Mouse (Mus musculus) left cerebral cortex, adult 18-20 months (tissue): ENCODE data around the gene Ndufs7. TPM values are rescaled to one million over a fixed set of nuclear protein-coding genes. Genes with fewer than 3 reads are reported as not detected.
A peak's percentile ranks its signal among the peaks of the same experiment; 100 is the strongest.

Experiments
- DNase-seq, 2 experiments: peaks; one replicate each; pipeline ENCODE4 v3.0.0; 2021 to 2022; ENCODE audit warnings: low spot score in 2 of 2, mixed read lengths in 1 of 2
- total RNA-seq, 2 experiments: library from RNA; stranded (reverse); gene quantifications; 2 replicates each; pipeline ENCODE4 v1.2.3; 2021

Ndufs7 gene
- total RNA-seq, 2 experiments from 2014 or later, result 219 to 232 TPM

DNA sequence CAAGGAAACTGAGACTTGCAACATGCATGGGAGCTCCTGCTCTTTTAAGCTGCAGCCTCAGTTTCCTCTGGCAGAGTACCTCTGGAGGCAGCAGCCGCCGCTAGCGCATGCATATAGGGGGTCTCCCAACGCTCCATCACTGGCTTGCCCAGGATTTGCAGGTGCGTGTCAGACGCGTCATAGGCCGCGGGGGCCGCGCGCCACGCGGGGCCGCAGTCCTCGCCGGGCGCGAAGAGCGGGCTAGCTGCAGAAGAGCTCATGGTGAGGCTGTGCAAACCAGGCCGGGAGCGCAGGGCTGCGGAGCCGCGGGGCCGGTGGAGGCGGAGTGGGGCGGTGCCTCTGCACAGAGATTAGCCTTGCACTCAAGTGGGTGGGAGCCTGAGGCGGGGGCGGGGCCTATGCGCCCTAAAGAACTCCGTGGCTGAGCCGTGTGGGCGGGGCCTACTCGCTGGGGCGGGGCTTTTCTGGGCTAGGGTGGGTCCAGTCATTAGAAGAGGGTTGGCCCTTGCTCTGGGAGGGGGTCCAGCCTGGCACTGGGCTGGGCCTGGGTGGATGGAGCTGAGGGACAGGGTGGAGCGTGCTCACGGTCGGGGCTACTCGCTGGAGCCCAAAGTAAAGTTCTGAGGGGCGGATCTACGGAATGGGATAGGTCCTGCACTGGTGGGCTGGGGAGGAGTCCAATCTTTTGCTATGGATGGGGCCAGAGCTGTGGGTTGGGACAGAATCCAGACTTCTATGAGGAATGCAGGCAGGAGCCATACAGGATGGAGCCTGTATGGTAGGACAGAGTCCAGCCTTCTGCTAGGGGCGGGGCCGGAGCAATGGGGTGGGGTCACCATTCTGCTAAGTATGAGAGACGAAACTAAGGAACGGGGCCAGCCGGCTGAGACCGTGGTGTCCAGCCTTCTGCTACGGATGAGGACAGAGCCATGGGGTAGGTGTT is 12.0 kb downstream of the Ndufs7 start, which contains the start of the genes Gamt and Dazap1:
Gene Gamt (minus strand): TSS at position 371 of the 943 bp plus-strand sequence.
Gene Dazap1 (plus strand): TSS at position 845 of the 943 bp plus-strand sequence.
- DNase-seq, result peak; percentile 89 to 91

DNA sequence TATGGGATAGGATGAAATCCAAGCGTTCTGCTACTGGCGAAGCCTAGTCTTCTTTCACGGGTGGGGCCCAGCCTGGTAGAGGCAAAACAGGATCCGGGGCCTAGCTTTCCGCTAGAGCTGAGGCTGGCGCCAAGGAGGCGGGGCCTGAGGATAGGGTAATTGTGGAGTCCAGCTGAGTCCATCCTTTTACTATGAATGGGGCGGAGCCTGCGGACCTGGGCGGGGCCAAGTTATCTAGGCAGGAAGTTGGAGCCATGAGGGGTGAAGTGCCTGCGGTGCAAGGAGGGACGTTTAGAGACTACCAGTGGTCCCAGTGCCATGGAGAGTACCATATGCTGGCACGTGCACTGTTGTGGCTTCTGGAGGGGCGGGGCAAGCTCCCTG is 12.7 kb downstream of the Ndufs7 start:
- DNase-seq, result peak; percentile 84 to 86

DNA sequence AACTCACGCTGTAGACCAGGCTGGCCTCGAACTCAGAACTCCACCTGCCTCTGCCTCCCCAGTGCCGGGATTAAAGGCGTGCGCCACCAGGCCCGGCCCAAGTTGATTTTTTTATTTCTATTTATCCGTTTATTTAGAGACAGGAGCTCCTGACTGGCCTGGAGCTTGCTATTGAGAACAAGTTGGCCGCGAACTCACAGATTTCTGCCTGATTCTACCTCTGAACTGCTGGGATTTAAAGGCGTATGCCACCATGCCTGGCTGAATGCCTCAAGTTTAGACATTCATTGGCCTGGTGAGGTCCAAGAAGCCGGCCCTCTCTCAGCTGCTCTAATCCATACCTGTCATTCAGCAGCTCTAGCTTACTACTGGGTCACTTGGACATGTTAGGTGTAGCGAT is 13.2 kb downstream of the Ndufs7 start:
- no peak for DNase-seq

DNA sequence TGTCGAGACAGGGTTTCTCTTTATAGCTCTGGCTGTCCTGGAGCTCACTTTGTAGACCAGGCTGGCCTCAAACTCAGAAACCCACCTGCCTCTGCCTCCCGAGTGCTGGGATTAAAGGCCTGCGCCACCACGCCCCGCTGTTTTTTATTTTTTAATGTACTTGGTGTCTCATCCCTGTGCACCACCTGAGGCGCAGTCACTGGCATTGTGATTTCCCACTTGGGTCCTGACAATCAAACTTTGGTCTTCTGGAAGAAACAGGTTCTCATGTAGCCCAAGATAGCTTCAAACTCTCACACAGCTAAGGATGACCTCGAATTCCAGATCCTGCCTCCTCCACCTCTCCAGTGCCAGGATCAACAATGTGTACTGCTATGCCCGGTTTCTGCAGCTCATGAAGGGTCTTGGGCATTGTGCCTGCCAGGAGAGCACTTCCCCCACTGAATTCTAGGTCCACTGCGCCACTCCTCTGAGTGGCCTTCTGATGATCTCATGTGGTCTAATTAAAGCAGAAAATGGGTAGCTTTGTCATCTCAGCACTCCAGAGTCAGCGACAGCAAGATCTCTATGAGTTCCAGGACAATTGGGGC is 13.9 kb downstream of the Ndufs7 start:
- DNase-seq, result no peak

DNA sequence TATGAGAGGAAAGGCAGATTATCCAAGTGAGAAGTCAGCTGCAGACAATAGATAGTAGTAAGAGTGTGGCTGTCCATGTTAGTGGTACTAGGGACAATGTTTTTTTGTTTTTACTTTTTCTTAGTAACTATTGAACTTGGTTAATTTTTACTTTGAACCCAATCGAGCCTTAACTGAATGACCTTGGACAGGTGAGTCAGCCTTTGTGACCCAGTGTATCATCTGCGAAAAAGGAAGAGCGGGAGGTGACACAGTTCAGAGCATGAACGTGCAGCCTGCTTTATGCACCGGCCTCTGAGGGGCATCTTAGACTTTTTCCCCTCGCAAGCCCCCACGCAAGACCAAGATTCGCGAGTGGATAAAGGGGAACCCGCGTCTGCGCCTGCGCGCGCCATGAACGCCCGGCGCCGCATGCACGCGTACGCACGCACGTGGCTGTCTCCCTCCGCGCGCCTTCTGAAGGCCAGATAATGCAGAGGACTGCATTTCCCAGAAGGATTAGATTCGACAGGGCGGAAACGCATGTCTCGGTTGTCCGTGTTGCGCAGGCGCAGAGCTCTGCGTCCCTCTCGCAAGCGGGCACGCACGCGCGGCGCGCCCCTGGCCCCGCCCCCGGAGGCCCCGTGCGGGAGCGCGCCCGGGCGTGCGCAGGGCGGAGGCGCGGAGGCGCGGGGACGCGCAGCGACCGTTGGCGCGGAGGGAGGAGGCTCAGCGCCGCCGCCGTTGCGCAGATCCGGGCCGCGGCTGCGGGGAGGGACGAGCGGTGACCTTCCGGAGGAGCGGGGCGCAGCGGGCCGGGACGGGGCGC is 15.6 kb downstream of the Ndufs7 start:
- peak; percentile 98 to 99 for DNase-seq

DNA sequence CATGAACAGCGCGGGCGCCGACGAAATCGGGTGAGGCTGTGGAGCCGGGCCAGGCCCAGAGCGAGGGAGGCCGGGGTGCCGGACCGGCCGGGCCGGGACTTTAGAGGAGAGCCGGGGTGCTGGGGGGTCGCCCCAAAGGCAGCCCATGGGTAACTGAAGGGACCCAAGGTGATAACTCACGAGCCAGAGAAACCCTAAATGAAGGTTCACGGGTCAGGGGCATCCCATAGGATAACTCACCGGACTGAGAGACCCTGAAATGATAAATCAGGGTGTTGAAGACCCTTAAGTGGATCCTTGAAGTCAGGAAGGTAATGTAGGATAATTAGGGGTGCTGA is 16.2 kb downstream of the Ndufs7 start:
- DNase-seq, result no peak

DNA sequence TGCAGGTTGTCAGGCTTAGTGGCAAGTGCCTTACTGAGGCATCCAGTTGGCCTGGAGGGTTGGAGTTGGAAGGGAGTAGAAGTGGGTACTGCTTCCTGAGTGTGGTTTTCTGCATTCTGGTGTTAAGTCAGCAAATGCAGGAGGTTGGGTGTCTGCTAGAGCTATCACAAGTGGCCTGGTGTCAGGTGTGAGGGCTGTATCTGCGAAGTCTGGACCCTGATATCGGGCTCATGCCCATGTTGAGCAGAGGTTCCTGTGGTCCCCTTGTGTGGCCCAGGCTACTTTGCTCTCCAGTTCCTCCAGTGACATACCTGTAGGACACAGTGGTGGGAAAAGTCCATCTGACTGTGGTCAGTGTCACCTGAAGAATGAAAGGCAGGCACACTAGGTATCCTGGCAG is 21.2 kb downstream of the Ndufs7 start:
- DNase-seq, result no peak

DNA sequence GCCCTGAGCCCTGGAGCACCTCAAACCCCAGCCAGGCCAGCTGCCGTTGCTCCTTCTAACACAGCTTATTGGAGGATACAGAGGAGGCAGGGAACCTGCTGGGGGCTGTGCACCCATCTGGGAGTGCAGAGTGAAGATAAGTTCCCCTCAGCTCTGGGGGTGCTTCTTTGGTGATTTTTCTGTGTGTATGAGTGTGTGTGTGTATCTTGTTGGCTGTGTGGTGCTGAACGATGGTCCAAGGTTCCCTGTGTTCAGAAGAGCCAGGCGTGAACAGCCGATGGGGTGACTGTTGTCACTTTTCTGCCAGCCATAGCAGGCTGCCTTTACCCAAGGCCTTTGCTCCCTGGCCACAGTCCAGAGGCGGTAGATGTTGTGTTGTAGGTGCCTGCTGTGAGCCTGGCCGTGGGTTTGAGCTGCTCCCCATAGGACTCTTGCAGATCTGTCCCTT is 21.8 kb downstream of the Ndufs7 start:
- no peak for DNase-seq

DNA sequence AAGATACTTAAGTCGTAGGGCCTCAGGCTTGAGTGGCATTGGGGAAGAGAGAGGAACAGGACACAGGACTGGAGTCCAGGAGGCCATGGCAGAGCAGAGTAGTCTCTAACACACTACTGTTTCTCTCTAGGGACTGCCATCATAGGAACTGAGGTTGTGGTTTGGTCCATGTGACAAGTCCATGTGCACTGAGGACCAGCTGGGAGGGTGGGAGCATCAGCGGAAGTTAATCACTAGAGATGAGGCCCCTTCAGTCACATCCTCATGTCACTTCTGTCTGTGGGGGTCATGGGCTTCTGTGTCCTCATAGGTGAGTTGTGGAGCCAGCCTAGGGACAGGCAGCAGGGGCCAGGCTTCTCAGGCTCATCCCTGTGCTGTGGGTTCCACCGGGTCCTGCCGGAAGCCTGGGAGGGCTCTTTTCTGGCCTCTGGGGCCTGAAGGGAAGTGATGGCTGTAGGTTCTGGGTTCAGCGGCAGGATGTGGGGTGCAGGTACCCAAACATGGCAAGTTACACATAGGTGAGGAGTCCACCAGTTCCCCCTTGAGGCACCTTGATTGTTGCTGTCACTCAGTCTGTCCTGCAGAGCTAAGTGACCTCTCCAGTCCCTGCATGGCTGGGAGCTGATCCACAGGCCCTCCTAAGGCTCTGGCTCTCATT is 22.4 kb downstream of the Ndufs7 start:
- no peak for DNase-seq

DNA sequence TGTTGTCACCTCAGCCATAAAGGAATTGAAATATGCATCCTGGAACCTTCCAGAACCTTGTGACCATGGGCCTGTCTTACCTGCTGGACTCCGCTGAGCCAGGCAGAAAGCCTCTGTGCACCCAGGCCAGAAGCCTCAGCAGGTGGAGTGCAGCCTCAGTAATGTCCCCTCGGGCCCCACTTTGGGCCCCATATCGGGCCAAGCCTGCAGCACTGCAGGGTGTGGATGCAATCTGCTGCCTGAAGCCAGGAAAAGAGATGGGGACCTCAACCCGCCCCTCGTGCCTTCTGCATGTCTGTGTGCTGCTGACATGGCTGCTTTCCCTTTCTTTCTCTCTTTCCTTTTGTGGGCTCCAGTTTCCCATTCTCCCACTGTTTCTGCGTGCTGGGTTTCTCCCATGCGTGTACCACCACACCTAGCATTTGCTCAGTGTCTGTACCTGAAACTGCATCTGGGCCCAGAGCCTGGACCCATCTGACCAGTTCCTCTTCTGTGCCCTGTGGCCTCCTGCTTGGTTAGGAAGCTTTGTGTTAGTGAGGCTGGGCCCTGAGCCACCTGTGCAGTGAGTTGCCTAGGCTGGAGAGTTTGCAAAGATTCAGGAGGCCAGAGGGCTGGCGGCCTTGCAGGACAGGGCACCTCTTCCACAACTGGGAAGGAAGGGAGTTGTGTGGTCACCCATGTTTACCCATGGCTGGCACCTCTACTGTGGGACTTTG is 23.1 kb downstream of the Ndufs7 start:
- no peak for DNase-seq

DNA sequence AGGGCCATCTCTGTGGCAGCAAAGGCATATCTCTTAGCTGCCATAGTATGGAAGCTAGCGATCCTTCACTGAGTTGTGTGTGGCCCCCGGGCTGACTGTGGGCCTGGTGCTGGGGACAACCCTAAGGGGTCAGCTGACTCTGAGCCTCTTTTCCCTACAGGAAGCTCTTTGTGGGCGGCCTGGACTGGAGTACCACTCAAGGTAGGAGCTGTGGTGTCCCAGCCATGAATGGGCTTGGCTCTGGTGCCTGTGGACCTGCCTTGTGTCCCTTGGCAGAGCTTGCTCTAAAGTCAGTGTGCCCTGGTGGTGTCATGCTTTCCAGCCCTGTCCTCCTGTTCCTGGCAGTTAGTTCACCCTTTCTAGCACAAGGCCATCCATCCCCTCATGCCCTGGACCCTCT is 24.9 kb downstream of the Ndufs7 start:
- DNase-seq, result no peak

DNA sequence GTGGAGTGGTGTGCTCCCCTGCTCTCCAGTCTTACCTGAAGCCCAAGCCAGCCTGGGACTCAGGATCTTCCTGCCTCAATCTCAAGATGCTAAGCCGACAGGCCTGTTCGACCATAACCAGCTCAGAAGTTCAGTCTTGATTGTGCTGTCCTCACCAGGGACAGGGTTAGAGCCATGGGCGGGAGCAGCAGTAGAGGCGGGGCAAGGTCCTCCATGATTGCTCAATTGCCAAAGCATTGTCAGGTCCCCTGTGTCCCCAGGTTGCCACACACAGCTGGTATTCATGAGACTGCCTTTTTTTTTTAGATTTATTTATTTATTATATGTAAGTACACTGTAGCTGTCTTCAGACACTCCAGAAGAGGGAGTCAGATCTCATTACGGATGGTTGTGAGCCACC is 27.3 kb downstream of the Ndufs7 start:
- DNase-seq, result no peak

DNA sequence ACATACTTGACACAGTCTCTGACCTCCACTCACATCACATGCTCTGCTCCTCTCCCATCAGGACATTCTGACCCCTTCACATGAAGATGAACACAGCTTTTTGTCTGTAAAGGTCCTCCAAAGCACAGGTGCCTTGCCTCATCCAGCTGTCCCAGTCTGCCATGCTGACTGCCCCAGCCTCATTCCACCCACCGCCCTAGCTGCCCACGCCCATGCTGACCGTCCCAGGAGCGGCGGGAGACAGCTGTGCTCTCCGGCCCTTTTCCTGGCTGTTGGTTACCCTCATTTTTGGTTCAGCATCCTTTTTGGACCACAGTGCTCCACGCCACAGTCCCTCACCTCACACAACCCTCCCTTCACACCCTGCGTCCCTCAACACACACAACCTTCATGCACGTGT is 29.5 kb downstream of the Ndufs7 start:
- DNase-seq, result no peak

DNA sequence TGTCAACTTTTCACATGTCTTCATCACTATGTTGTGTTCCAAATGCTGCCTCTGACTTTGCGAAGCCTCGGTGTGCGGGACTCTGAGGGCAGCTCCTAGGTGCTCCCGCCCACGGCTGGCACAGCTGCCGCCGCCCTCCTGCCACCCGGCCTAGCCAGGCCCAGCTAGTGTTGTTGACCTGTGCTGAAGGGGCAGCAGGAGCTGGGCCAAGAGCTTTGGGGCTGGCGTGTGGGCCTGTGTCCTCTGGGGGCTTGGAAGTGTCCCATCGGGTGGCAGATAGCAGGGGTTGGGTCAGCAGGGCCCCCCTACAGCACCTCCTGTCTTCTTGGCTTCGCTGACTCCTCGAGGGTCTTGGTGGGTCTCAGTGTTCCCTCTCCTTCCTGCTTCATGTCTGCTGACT is 30.4 kb downstream of the Ndufs7 start:
- no peak for DNase-seq

DNA sequence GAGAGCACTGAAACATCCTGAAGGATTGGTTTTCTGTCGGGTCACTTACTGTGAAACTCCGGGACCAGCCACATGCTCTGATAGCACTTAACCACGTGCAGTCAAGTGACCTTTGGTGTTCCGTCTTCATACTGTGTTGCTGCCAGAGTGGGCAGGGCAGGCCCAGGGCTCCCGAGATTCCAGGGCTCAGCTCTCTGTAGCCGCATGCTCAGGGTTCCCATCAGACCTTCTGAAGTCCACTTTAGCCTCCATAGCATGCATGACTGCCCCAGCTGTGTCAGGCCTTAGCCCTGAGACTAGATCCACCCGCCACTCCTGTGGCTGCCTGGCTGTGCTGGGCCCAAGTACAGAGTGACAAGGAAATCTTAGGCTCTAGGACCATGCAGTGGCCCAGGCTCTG is 32.4 kb downstream of the Ndufs7 start:
- no peak for DNase-seq

DNA sequence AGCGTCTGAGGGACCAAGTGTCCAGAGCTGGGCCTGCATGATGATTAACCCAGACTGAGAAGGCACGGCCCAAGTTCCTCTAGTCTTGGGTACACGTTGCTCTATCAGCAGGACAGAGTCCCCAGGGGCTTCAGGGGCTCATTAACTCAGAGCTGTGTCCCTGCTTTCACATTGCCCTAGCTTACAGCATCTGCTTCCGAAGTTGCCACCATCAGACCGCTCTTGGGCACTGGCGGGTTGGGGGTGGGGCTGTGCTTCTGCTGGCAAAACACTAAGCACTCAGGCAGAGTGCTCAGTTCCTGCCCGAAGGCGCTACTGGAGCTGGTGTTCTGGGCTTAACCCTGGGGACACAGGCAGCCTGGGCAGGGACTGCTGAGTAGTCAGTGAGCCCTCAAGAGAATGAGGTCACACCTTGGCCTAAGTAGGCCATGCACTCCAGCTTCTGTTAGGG is 33.0 kb downstream of the Ndufs7 start:
- no peak for DNase-seq

DNA sequence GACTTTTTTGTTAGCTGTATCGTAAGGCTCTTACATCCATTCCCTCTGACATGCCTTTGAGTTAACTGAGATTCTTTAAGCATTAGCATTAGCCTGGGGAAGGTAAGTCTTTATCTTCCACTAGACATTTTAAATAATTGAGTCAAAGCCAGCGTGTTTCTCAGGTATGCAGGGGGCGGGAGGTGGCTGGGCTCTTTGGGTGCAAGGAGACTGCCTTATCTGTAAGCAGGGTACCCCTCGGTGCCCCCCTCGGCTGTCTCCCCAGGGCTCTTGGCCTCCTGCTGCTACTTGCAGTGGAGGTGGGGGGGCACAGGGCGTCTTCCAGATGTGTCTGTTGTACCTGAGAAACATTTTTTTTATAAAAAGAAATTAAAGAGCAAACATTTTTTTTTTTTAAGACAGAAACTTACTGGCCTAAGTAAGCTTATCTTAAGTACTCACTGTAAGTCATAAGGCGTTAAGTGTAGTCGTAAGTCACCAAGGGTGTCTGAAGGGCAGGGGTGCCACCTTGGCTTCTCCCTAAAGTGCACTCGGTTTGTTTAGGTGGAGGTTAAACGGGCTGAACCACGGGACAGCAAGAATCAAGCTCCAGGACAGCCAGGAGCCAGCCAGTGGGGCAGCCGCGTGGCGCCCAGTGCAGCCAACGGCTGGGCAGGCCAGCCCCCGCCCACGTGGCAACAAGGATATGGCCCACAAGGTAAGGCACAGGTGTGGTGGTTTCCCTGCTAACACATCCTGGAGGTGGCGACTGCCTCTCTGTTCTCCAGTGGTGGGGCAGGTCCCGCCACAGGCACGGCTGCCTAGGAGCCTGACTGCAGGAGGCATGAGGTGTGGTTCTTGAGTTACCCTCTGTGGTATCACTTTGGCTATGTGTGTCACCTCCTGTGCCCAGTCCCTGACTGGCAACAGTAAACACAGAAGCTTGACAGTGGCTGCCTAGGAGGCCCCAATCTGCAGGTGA is 33.8 kb downstream of the Ndufs7 start:
- DNase-seq, result no peak

DNA sequence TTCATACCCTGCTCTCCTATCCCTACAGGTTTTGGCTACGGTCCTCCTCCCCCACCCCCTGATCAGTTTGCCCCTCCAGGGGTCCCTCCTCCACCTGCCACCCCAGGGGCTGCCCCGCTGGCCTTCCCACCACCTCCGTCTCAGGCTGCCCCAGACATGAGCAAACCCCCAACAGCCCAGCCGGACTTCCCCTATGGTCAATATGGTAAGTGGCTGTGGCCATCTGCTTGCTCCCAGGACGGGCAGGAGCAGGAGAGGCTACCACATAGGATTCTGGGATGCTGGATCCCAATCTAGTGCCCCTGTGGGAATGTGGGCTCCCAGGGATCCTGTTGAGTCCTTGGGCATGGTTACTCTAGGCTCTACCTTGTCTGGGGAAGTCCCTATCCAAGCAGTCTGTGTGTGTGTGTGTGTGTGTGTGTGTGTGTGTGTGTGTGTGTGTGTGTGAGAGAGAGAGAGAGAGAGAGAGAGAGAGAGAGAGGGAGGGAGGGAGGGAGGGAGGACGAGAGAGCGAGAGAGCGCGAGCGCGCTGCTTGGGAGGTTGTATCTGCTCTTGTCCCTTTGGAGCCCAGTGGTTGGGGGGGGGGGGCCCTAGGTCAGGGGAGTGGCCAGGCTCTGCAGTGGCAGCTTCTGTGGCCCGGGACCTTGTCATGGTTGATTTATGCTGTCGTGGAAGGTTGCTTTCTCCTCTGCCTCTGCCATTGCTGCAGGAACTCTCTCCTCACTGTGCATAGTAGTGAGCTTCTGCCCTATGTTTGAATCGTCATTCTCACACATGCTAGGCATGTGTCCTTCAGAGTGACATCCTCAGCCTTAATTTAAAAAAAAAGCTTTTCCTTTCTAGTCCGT is 36.5 kb downstream of the Ndufs7 start:
- no peak for DNase-seq
